Mouse (Mus musculus) left cerebral cortex, postnatal 10 days (tissue): ENCODE measurements at regions not wholly inside any gene's neighbourhood (a gene's known extent, or its start where the extent isn't known, plus 50 kb on each side); places are given as distances from the start of the nearest gene placed in this dataset.

Experiments
- DNase-seq, 2 experiments: peaks; one replicate each; pipeline ENCODE4 v3.0.0; 2021 to 2022; ENCODE audit warnings: low spot score in 2 of 2, mixed read lengths in 1 of 2; ENCODE audit errors: extremely low spot score in 1 of 2
- intact Hi-C: fragments of 180-260 bp; cut with DNase I; formaldehyde crosslinking; loops from one replicate; pipeline ENCODE4 v1.15.1; 2025

DNA sequence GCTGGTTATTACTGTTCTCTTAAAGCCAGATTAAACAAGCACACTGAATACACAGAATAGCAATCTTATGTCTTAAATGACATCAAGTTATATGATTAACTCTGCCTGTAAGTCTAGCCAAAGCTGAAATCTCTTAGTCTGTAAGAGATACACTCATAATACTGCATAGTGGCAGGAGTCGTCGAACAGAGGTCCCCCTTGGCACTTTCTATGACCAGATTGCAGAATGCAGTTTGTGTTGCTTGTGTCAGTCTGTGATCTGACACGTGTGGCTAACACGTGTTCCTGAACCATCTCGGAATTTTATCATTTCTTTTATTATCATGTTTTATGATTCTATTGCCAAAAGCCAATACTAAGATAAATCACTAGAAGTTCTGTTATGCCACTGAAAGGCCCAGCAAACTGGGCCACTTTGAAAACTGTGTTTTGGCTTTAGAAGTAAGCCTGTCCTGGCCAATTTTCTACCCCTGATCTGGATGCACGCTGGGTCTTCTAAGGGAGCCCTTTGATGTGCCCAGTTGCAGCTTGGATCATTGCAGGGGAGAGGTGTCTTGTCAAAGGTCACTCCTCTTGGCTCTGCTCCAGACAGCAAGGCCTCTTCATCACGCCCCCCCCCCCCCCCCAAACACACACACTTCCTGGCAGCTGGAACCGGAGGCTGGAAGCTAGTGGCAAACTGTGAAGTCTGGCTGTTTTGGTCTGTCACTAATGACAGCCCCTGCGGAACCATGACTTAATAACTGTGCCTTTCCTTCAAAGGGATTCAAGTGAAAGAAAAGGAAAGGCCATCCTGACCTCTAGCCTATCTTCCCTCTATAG, 648.4 kb downstream of the Fgf12 start:
- intact Hi-C loops, result no loop called here
- DNase-seq, result peak in 1 of 2 experiments; percentile 59

DNA sequence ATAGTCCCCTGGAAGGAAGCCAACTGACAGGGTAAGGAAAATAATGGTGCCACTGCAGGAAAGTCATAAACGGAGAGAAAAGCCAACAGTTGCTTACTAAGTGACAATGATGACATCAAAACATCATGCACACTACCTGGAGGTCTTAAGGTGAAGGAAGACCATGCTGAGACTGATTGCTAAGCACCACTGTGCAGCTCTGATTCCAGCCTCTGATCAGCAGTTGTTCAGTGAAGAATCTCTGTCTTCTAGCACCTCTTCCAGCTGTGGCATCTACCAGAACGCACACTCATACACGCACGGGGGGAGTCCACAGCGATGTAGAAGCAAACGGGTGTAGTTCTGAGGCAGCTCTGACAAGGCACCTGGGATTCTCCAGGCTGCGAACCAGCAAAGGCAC, 647.8 kb downstream of the Fgf12 start:
- DNase-seq, result no peak
- intact Hi-C loops, result no loop called here

DNA sequence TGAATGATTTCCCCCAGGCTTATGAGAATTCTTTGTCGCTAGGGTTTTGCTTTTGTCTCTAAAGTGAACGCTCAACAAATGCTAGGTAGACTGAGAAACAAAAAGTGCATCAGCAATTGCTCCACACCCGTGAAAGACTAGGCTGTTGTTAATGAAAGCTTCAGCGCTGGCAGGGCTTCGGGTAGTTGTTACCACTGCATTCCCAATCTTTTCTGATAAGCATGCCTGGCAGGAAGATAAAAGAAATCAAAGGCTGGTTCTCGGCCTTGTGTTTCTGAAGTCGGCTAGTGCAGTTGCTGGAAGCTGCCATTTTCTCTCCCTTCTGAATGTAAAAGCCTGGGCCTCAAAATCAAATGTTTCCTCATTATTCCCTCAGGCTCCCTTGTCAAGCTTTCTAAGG, 647.0 kb downstream of the Fgf12 start:
- intact Hi-C loops, result no loop called here
- DNase-seq, result no peak

DNA sequence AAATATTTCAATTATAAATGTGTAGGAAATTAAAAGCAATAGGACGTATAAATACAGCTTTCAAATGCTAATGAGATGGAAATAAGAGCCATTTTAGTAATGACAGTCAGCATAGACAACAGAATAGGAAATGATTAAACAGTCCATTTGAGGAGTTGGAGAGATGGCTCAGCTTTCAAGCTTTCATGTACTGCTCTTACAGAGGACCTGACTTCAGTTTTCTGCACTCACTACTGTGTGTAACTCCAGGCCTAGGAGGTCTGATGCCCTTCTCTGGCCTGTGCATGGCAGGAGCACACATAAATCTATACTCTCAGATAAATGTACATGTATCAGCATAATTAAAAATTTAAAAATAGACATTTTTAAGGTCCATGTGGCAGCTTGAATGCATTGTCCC, 643.1 kb downstream of the Fgf12 start:
- no peak for DNase-seq
- intact Hi-C loops, result no loop called here
